Mouse (Mus musculus) testis, adult 2 months (tissue): ENCODE data around the gene Zfp334. TPM values are rescaled to one million over a fixed set of nuclear protein-coding genes. Genes with fewer than 3 reads are reported as not detected.

Experiments used
- H3K27ac ChIP-seq: fragments of 200-500 bp; 2 replicates; pipeline ENCODE4 v1.5.1; 2012; ENCODE audit warnings: low read depth, low read length; ENCODE audit not compliant: control insufficient read depth, insufficient read depth
- H3K27me3 ChIP-seq: fragments of 200-500 bp; 2 replicates; pipeline ENCODE4 v1.6.1; 2012; ENCODE audit warnings: mild to moderate bottlenecking, low read length, moderate library complexity; ENCODE audit not compliant: control insufficient read depth, insufficient read depth
- H3K36me3 ChIP-seq: fragments of 200-500 bp; 2 replicates; pipeline ENCODE4 v1.6.1; 2012; ENCODE audit warnings: mild to moderate bottlenecking, low read length; ENCODE audit not compliant: control insufficient read depth, insufficient read depth
- H3K4me1 ChIP-seq: fragments of 200-500 bp; 2 replicates; pipeline ENCODE4 v1.6.1; 2012; ENCODE audit warnings: low read length; ENCODE audit not compliant: control insufficient read depth, insufficient read depth
- H3K4me3 ChIP-seq: fragments of 200-500 bp; 2 replicates; pipeline ENCODE4 v1.5.1; 2012; ENCODE audit warnings: low read depth, mild to moderate bottlenecking, low read length, moderate library complexity, mixed read lengths; ENCODE audit not compliant: control insufficient read depth
- CTCF ChIP-seq: fragments of 200-500 bp; IDR thresholded peaks from 2 replicates; pipeline ENCODE4 v1.5.1; 2012; ENCODE audit warnings: low read depth, mild to moderate bottlenecking, inconsistent platforms, low read length, moderate library complexity; ENCODE audit not compliant: control insufficient read depth, insufficient read depth, insufficient replicate concordance
- POLR2A ChIP-seq: fragments of 200-500 bp; IDR thresholded peaks from 2 replicates; pipeline ENCODE4 v1.6.1; 2012; ENCODE audit warnings: low read depth, mild to moderate bottlenecking, inconsistent platforms, low read length, moderate library complexity; ENCODE audit not compliant: control insufficient read depth
- polyA plus RNA-seq: library from polyadenylated mRNA; depleted of rRNA; stranded (reverse); fragments of >200 nt; gene quantifications from 2 replicates; pipeline ENCODE4 v1.2.3, GENCODE M21; 2012; rRNA removed

The Zfp334 gene
- 0.99 and 1.1 TPM in 2 replicates for polyA plus RNA-seq

DNA sequence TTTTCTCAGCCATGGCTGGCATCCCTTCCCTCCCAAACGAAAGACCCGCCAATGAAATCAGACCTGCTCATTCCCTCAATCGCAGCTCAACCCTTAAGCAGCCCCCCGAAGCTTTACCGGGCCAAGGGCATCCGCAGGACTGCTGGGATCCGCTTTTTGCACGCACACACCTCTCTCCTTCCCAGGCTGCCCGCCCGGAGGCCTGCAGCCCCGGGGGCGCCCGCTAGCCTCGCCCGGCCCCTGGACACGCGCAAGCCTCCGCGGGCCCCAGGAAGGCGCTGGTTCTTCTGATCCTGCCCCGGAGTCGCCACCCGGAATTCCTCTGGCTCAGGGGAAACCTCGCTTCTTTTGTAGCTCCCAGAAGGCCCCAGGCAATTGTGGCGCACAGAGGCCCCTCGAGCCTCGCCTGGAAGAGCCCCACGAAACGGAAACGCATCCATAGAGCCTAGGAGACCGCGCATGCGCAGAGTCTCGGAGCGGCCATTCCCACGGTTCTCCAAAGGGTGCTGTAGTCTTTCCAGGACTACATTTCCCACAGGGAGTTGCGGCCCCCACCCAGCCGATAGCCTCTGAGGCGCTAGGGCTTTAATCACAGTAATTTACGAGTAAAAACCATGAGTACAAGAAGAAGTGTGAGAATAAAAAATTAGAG is at the start of gene Zfp334:
Gene Zfp334, minus strand, starts transcription at position 416 of the 652 bp plus-strand sequence.
- H3K27ac ChIP-seq: 0 out of 2 replicates have a peak within 1 kb of the TSS, but pooled peaks have one; percentile 27
- no peaks in the 10 kb centered on the region for H3K4me1 ChIP-seq
- TF ChIP-seq CTCF (no peak), POLR2A (peak; percentile 77)
- no peaks in the 10 kb centered on the region for H3K36me3 ChIP-seq
- H3K27me3 ChIP-seq: no peaks in the 10 kb centered on the region
- peak within 1 kb of the TSS; percentile 78 for H3K4me3 ChIP-seq

- H3K4me1 ChIP-seq: no peaks in the 10 kb centered on the region; the same call in 1 of the 2 replicates
- no peak overlapping the region for H3K27ac ChIP-seq
- H3K4me3 ChIP-seq: no peak overlapping the region
- H3K36me3 ChIP-seq: no peaks in the 10 kb centered on the region
- TF ChIP-seq POLR2A (no peak), CTCF (no peak)
- no peaks in the 10 kb centered on the region for H3K27me3 ChIP-seq
These were observed 40.6 kb upstream of the Zfp334 start for GRCm38 (mm10) chr2:165428694-165429093.

DNA sequence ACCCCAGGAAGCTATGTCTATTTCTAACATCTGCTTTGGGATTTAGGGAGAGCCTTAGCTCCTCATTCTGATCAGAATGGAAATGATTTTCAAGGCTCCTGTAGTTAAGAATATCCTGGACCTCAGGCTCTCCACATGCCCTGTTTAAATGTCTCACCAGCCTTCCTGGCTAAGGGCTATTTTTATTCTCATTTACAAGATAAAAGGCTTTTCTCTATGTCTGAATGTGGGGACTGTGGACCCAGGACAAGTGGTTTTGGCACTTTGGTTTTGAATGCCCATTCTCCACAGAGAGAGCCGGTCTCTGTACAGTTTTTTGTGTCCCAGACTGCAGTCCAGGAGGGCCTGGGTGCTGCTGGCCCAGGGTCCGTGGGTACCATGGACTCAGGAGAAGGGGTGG is 32.1 kb upstream of the Zfp334 start:
- H3K27ac ChIP-seq: no peak overlapping the region
- peaks cover 5% of the 10 kb centered on the region for H3K4me1 ChIP-seq
- H3K36me3 ChIP-seq: no peaks in the 10 kb centered on the region
- H3K4me3 ChIP-seq: no peak overlapping the region
- TF ChIP-seq CTCF (no peak), POLR2A (no peak)
- H3K27me3 ChIP-seq: no peaks in the 10 kb centered on the region

- no peak overlapping the region for H3K4me3 ChIP-seq
- TF ChIP-seq POLR2A (no peak), CTCF (no peak)
- peaks cover 5% of the 10 kb centered on the region for H3K4me1 ChIP-seq
- H3K27ac ChIP-seq: no peak overlapping the region
- no peaks in the 10 kb centered on the region for H3K36me3 ChIP-seq
- no peaks in the 10 kb centered on the region for H3K27me3 ChIP-seq
These were observed 31.6 kb upstream of the Zfp334 start for GRCm38 (mm10) chr2:165419670-165420111.

GRCm38 (mm10) chr2:165418577-165418976 is 30.5 kb upstream of the Zfp334 start:
- Histone ChIP-seq H3K4me1 (peaks cover 13% of the 10 kb centered on the region), H3K27me3 (no peaks in the 10 kb centered on the region), H3K27ac (no peak overlapping the region), H3K36me3 (no peaks in the 10 kb centered on the region), H3K4me3 (no peak overlapping the region)
- TF ChIP-seq POLR2A: no peak
- TF ChIP-seq CTCF: no peak

DNA sequence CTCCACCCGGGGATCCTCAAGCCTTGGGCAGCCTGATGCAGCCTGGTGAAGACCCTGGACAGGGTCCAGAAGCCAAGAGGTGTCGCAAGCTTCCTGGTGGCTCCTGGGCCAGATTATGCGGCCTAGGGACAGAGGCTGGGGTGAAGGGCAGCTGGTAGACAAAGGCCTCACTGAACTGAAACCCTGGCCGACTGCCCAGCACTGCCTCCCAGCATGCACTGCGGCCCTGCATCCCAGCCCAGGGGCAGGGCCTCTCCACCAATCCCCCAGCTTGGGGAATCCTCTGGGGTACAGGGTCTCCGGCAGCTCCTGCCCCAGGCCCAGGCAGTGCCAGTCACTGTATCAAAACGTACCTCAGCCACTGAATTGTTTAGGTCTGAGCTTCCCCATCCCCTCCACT is 29.2 kb upstream of the Zfp334 start:
- TF ChIP-seq POLR2A (no peak), CTCF (no peak)
- Histone ChIP-seq H3K27me3 (no peaks in the 10 kb centered on the region), H3K27ac (no peak overlapping the region), H3K4me1 (peaks cover 13% of the 10 kb centered on the region), H3K36me3 (no peaks in the 10 kb centered on the region), H3K4me3 (no peak overlapping the region)

- H3K27me3 ChIP-seq: no peaks in the 10 kb centered on the region
- peaks cover 13% of the 10 kb centered on the region for H3K4me1 ChIP-seq
- no peaks in the 10 kb centered on the region for H3K36me3 ChIP-seq
- no peak overlapping the region for H3K4me3 ChIP-seq
- TF ChIP-seq POLR2A (no peak), CTCF (no peak)
- H3K27ac ChIP-seq: no peak overlapping the region
These were observed 27.7 kb upstream of the Zfp334 start for GRCm38 (mm10) chr2:165415795-165416194.

DNA sequence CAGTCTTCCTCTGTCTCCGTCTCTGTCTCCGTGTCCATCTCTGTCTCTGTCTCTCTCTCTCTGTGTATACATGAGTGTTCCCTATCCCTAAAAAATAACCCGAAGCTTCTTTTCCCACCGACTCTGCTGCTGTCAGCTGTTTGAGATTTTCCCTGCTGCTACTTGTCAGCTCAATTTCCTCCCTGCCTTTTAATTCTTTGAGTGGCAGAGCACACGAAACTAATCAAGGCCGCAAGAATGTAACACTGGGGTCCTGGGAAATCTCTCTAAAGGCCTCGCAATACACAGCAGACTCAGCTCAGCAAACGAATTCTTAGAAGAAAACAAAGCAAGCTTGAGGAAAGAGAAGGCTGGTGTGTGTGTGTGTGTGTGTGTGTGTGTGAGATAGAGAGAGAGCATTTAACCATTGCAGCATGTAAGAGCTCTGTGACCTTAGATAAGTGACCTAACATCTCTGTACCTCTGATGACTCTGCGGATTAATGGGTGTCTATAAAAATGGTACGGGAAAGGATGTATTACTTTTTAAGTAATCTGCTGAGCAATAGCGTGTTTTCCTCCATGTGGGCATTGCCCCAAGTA is 27.2 kb upstream of the Zfp334 start:
- no peak overlapping the region for H3K27ac ChIP-seq
- H3K4me1 ChIP-seq: peaks cover 10% of the 10 kb centered on the region
- H3K4me3 ChIP-seq: no peak overlapping the region
- no peaks in the 10 kb centered on the region for H3K36me3 ChIP-seq
- TF ChIP-seq CTCF: no peak
- TF ChIP-seq POLR2A: no peak
- no peaks in the 10 kb centered on the region for H3K27me3 ChIP-seq
